Mouse (Mus musculus): ENCODE results near the gene Arpc1a.

- TF ChIP-seq CTCF (IDR thresholded peaks at IDR 0.05): peak; percentile 28
- no peak for TF ChIP-seq EP300 (IDR thresholded peaks at IDR 0.05)
Measured at GRCm38 (mm10) chr5:145088186-145088585, 4.6 kb downstream of the Arpc1a start.

Measured in lung, postnatal 0 days (tissue).